Mouse (Mus musculus) kidney, postnatal 10 days (tissue): ENCODE measurements around the gene Zfp3.
"Not testable (repeated sequence)": the region's sequence is repeated elsewhere in the genome, so short reads cannot be mapped to it uniquely, and the experiment has no call there.

Experiments used
- DNase-seq: peaks from one replicate; pipeline ENCODE4 v3.0.0; 2021; ENCODE audit warnings: mixed read lengths

Gene Zfp3

DNA sequence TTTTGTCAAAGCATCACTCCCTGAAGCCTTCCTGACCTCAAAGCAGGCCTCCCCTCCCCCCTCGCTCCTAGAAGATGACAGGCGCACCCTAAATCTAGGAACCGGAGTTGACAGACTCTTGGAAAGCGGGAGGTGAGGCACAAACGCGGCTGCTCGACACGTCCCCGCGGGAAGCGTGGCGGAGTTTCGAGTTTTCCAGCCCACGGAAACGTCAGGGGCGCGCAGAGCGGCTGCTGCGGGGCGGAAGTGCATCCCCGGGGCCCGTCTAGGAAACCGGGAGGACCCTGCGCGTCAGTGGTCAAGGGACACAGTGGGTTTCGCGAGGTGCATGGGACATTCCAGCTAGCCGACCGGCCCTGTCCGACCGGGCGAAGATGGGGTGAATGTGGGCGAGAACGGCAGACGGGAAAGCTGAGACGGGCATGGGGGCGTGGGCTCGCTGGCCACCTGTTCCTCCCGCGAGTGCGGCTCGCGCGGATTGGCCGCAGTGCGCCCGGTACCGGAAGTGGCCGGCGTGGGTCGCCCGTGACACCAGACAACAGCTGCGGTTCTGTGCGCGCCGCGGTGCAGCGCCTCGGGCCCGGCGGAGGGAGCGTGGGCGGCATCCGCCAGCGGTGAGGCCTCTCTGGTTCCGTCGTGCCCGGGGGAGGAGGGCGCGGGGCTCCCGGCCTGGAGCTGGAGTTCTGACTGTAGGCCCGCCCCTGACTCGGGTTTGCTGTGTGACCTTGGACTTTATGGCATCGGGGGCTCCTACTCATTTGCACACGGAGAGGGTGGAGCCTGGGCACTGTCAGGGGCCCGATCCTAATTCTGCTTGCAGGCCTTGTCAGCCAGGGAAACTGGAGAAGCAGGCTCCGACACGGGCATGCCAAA is at the start of gene Zfp3:
Zfp3 (plus strand) TSS at position 274 of the 873 bp plus-strand sequence.
- peak; percentile 88 for DNase-seq

DNA sequence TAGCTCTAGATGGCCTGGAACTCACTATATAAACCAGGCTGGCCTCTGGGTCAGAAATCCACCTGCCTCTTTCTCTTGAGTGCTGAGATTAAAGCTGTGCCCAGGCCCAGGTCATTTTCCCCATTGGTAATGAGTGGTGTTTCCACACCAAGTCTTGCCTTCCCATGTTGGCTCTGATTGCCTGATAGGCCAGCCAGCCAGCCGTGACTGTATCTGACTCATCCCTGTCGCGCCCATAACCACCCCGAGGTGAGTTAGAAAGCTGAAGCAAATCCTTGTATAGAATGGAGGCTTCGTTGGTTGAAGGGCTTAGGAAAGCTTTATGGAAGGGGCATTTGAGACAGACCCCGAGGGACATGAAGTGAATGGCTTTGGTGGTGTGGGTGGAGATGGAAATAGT is 48.2 kb upstream of the Zfp3 start:
- no peak for DNase-seq

DNA sequence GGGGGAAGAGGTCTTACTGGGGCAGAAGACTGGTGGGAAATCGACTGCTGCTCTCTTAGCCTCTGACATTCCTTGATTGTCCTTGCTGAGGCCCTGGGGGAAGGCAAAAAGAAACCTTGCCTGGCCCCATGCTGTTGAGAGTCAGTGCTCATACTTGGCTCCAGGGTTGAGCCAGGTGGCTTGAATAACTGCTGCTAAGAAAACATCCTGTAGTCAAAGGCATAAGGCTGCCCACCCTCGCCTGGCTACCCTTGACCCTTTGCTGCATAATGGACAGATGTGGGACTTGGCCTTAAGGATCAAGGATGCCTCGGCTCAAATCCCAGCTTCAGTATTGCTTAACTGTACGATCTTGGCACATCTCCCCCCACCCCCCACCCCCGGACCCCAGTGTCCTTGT is 45.5 kb upstream of the Zfp3 start:
- DNase-seq, result no peak

DNA sequence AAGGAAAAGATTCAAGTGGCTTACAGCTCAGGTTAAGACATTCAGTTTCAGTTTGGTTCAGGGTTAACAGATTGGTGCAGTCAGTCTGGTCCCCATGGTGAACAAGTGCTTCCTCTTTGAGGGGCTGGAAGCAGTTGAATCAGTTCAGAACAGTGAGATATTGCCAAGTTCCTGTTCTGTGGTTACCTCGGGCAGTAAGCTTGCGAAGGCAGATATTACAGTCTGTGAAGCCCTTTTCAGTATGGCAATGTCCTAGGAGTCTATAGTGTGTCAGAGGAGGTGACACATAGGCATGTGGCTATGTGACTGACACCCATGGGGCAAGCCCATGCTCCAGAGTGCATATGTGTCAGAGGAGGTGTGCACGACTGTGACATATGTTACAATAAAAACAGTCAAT is 43.4 kb upstream of the Zfp3 start:
- no peak for DNase-seq

DNA sequence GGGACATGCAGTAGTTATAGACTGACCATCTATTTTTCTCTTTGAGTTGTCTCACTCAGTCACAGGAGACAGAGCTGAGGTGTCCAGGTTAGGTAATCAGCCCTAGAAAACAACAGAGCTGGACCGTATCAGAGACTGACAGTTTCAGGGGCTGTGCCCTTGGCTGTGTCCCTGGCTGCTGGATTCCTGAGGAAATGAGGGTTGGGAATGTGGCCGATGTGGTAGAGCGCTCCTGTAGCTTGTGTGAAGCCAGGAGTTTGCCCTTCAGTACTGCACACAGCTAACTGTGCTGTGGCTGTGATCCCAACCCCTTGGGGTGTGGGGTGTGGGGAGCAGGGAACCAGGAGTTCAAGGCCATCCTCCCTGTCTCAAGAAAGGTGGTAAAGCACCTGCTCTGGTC is 42.9 kb upstream of the Zfp3 start:
- DNase-seq, result no peak

DNA sequence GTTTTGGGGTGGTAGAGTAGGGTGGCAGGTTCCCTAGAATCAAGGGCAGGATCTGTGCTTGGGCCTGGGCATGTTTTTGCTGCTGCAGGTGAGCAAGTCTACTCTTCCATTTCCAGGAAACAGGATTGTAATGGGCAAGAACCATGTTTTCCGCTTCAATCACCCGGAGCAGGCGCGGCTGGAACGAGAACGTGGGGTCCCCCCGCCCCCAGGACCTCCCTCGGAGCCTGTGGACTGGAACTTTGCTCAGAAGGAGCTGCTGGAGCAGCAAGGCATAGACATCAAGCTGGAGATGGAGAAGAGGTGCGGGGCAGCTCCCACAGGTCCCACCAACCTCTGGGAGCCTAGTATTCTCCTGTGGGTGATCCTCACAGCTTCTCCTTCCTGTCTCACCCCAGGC is 39.3 kb upstream of the Zfp3 start:
- no peak for DNase-seq

DNA sequence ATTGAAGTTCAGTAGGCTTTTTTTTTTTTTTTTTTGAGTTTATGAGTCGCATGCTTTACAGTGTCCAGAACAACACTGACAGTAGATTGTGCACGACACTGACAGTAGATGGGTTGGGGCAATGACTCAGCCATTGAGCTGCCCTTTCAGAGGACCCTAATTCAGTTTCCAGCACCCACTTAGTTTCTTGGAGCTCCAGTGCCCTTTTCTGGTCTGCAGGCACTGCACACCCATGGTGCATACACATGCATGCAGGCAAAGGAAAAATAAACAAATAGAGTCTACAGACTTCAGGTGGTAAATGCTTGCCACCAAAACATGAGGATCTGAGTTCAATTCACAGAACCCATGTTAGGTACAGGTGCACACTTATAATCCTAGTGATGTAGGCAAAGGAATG is 37.4 kb upstream of the Zfp3 start:
- DNase-seq, result no peak

DNA sequence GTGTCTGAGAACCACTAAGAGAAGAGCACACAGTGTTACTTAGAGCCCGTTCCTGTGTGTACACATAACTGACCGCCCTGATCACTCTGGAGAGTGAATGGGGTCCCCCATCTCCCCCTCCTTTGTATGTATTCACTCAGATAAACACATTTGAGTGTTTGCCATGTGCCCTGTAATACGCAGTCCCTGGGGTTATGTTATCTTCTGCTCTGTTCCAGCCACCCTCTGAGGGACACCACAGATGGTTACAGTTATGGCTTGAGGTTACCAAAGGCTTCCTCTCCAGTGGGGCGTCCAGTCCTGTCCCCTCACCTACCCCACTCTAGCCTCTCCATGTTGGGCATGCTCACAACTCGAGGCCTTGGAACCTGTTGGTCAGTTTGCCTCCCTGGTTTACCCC is 36.6 kb upstream of the Zfp3 start:
- no peak for DNase-seq

DNA sequence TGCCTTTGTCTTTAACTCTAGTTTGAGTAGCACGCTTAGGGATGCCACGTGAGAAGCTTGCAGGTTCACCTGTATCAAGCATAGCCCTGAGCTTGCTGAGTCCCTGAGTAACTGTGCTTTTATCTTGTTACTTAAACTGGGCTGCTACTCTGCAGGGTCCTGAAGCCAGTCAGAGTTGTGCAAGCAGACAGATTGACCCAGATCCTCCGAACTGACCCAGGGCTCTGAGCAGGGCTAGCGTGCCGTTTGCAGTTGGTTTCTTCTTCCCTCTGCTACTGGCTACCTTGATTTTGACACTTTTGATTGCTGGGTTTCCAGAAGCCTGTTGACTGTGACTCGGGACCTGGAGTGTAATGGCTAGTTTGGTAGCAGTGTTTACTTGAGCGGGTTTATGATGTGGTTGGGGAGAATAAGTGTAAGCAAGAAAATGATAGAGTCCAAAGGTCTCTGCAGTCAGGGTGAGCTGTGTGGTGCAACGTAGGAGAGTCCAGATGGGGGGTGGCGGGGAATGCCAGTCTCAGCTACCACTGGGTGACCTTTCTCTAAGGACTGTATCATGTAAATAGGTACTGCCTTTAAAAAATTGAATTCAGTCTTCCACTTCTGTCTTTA is 33.5 kb upstream of the Zfp3 start:
- DNase-seq, result peak; percentile 55

DNA sequence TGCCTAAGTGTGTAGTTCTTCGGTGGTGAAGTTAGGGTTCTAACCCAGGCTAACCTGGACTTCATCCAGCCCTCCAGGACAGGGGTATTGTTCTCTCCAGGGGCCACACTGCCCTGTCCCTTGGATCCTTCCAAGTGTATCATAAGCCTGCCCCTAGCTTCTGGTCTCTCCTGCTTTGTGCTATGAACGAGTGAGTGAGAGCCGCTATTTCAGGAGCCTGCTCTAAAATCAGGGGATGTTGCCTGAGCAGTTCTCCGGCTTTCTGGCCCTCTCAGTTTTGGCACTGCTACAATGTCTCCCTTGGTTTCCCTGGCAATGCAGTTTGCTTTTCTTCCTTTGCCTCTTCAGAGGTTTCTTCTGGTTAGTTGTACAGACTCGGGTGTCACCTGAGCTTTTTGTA is 32.8 kb upstream of the Zfp3 start:
- DNase-seq, result no peak

DNA sequence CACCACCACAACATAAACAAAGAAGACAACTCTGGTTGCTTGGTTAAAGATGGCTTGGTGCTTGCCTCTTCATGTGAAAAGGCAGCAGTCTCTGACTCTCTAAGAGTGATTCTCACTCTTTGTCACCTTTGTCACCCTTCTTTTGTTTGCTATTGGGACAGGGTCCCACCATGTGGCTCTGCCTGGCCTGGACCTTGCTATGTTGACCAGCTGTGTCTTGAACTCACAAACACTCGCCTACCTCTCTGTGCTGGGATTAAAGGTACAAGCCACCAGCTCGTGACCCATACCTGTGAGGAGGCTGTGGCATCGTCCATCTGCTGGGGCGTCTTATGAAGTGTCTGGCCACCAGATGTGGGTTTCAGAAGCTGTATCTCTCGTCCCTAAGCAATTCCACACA is 30.8 kb upstream of the Zfp3 start:
- no peak for DNase-seq

DNA sequence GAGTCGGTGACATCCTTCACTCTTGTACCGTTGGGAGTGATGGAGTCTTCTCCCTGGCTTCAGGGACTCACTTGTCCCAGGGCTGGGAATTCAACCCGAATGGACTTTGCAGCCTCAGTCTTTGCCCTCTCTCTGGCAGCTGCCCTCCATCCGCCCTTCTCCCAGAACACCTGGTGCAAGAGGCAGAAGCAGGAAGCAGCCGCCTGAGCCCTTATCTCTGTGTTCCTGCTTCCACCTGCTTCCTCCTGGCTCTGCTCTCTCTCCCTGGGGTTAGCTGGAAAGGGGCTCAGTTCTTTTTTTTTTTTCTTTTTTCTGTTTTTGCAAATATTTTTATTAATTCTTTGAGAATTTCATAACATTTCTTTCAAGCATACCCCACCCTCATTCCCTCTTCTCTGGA is 26.3 kb upstream of the Zfp3 start:
- no peak for DNase-seq

DNA sequence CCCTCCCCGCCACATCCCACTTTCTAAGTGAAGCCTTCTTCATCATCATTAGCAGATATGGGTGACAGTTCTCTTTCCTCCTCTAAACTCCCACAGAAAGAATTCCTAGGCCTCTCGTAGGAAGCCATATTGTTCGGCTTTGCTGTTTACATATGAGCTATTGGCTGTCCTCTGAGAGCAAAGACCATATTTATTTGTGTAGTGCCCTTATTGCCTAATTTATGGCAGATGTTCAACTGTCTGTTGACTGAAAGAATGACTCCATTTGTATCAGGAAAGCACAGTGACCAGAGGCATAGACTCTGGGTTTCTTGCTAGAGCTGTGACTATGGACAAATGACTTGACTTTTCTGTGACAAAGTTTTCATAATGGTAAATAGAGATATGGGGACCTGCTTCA is 22.4 kb upstream of the Zfp3 start:
- DNase-seq, result no peak

DNA sequence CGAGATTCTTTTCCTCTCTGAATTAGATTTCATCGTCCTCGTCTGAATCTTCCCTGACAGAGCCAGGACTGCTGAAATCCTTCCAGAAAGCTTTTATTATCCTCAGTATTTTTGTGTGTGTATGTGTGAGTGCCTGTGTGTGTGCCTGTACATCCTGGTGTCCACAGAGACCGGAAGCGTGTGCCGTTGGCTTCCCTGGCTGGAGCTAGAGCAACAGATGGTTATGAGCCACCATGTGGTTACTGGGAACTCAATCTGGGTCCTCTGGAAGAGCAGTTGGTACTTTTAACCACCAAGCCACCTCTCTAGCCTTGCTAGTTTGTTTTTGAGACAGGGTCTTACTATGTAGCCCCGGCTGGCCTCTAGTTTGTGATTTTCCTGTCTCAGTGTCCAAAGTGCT is 21.9 kb upstream of the Zfp3 start:
- DNase-seq, result no peak

DNA sequence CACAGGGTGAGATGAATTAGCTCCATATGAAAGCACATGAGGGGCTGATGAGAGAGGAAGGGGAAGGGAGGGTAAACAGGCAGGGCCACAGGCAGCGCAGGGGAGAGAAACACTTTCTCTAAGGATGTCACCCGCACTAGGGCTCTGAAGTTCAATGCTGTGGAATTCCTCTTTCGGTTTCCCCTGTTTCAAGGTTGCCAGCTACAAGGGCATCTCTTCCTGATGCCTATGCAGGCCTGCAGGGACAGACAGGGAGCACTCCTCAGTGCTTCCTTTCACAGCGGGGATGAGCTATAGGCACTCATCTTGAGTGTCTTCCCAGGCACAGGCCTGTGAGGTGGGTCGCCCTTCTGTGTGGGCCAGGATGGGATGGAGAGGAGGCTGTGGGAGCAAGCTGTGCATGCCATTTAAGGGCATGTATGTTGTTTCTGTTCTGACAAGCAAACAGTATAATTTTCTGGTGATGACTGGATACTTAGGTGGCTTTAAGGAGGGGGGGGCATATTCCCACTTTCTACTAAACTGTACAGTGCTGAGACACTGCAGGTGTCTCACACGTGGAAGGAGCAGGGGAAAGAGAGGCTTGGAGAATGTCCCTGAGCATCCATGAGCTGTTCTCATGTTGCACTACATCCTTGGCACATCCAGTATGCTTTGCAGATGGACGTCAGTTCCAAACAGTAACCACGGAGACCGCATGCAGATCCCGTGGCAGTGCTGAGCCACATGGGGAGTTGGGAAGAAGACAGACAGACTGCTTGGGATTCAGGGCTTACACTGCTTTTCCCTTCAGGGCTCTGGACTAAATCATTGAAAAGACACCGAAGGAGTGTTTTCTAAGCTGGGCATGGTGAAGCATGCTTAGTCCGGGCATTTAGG is 21.2 kb upstream of the Zfp3 start:
- no peak for DNase-seq

DNA sequence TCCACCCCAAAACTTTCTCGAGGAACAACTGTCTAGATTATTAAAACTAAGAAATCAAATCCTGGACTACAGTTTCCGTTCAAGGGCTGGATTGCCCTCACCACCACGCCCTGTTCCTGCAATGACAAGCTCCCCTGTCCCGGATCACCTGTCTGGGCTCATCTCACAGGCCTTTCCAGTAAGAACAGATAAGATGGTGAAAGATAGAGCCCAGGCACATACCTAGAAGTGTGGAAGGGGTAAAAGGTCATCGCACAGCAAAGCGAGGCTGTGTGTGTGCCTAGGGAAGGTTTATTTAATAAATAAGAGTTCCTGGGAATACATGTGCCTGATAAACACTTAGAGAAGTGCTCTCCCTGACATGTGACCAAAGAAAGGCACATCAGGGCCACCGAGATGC is 18.4 kb upstream of the Zfp3 start:
- no peak for DNase-seq

DNA sequence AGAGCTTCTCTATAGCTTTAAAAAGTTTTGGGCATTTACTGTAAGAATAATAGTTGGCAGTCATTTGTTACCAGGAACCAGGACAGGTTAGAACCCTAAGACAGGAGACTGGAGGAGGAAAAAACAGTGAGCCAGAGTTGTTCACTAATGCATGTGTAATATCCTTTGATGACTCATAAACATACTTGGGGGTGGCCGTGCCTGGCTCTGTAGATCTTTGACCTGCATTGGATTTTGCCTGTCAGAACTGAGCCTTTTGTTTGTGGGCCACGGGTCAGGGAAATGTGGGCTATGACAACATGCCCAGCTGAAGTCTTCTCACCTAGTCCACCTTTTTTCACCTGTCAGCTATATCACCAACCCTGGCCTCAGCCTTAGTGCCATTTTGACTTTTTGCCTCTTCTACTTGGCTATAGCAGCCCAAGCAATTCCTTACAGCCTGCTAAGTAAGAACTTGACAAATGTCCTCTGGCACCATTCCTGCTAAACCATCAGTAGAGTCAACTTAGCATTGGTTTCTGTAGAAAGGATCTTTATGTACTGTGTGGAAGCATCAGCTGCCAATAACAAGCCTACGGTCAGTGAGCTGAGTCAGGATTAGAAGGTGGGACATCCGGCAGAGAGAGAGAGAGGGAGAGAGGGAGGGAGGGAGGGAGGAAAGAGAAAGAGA is 16.0 kb upstream of the Zfp3 start:
- DNase-seq, result no peak

DNA sequence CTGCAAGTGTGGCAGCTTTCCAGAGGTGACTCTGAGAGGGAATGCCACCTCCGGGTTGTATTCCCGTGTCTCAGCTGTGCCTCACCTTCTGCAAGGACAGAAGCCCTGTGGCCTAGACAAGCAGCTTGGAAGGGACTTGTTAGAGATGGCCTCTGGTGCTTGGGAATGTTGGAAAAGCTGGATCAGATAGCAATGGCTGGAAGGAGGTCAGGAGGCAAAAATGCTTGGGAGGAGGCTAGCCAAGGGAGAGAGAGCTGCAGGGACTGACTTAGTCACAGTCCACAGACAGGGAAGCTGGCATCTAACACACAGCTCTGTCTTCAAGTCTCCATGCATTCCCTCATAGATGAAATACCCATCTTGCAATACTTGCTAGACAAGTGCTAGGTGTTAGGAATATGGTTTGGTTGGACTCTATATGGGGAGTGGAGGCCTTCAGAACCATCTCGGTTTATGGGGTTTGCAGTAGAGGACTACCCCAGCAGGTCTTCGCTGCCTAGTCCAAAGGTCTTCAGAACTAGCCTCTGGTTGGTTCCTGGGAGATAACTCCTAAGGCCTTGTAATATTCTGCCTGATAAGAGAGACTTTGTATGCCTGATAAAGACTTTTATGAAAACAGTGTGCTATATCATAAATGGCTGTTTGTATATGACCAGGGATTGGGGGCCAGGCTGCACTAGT is 11.5 kb upstream of the Zfp3 start:
- DNase-seq, result no peak

DNA sequence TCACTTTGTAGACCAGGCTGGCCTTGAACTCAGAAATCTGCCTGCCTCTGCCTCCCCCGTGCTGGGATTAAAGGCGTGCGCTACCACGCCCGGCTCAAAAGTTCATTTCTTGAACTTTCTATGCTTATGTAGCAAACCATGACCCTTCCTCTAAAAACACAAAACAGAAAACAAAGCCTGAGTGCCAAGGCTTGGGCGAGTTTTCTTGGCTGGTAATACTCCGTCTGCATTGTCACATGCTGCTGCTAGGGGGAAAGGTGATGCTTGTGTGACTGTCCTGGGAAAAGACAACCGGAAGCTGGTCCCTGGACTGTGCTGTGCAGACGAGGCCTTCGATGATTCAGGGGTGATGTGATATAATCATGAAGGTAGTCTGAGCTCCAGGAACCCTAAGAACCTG is 10.9 kb upstream of the Zfp3 start:
- DNase-seq, result no peak

DNA sequence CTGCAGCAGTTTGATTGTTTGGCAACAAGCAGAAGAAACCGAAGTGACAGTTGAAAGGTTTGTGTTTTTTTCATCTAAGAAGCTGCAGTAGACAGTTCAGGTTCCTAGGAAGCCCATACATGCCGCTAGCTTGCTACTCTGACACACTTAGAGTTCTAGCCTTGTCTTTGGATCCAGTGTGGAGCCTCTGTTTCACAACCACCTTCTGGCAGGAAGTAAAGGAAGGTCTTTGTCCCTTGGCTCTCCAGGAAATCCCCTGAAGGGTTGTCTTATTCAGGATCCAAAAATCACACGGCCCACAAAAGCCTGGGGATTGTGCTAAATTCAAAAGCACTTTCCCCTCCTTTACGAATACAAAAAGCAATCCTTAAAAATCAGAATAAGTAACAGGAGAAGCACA is 9.5 kb upstream of the Zfp3 start:
- DNase-seq, result no peak

DNA sequence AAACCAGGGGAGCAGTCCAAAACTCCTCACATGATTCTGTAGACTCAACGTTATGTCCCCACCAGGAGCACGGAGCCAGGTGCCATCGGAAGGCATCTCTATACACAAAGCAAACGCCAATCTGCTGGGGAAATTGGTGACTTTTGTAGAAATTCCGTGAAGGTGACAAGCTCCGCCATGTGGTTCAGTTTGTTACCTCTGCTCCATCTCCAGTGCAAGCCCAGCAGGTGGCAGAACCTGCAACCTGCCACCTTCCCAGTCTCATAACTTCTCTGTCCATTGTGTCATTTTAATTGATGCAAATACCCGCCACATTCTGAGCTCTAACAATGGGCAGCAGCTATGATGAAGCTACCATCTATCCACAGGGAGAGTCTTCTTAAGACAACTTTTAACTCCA is 9.1 kb upstream of the Zfp3 start:
- DNase-seq, result no peak

DNA sequence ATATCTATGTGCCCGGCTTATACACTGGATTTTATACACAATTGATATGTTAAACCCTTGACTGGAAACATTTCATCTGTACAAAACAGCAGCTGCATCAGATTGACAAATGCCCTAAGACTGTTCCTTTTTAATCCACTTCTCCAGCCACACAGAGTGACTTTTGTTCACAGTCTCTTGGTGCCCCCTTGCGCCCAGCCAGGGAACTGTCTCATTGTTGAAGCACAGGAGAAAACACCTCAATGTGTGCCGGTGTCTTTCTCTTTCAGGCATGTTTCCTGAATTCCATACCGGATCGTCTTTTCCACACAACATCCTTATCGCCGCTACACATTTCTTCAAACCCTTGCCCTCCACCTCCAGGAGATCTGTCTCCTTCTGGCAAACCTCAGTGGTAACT is 8.4 kb upstream of the Zfp3 start:
- peak; percentile 91 for DNase-seq

DNA sequence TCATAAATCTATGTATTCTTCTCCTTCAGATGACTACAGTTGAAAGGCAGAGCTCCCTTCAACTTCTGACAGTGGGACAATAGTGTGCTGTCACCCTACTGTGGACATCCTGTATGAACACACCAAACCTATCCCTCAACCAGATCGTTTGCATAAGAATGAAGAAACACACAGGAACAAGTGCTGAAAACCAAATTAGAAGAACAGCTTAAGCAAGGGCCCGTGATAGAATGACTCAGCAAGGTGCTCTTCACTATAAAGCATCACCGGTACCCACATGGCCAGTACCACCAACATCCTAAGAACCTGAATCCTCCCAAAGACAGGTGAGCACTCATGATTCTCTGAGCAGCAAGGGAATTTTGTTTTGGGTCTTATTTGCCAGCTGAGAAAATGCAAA is 3.6 kb upstream of the Zfp3 start:
- DNase-seq, result not testable (repeated sequence)
